Mouse (Mus musculus): ENCODE measurements at regions not wholly inside any gene's neighbourhood (a gene's known extent, or its start where the extent isn't known, plus 50 kb on each side); places are given as distances from the start of the nearest gene placed in this dataset.

DNA sequence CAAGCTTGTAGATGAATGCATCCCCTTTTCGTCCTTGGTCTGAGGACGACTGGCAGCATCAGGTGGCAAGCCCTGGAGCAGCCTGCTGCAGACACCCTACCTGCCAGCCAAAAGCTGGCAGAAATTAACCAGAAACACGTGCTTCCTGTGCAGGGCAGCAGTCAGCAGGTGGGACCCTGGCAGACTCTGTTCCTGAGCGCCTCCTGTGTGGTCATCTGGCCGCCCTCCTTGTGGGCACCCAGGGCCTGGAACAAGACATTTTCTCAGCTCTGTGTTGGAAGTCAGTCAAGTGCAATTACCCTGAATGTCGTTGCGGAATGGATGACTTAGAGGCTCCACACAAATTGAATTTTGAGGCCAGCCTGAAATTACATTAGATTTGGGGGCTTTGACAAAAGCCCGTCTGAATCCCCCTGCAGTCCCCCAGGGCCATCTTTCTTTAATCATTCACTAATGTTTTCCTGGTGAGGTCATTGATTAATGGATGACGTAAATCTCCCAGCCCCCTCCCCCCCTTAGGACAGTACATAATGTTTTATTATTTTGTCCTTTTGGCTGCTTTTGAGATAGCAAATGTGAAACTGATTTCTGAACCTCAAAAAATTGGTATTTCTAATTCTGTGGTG lies 91.8 kb upstream of the Hhip start:
- no peak for TF ChIP-seq CTCF (IDR thresholded peaks at IDR 0.05)
- no peak for TF ChIP-seq EP300 (IDR thresholded peaks at IDR 0.05)

All from lung, postnatal 0 days (tissue).